Mouse (Mus musculus) layer of hippocampus, adult 2 months (tissue): ENCODE results near the gene Focad. TPM values are rescaled to one million over a fixed set of nuclear protein-coding genes. Genes with fewer than 3 reads are reported as not detected.

Source experiments
- DNase-seq, 2 experiments: peaks; one replicate each; pipeline ENCODE4 v3.0.0; 2022; ENCODE audit warnings: low spot score in 2 of 2
- H3K27ac ChIP-seq: fragments of 200-600 bp; 2 replicates; pipeline ENCODE4 v1.8.1; 2022
- H3K4me3 ChIP-seq: fragments of 200-600 bp; 2 replicates; pipeline ENCODE4 v1.8.1; 2022; ENCODE audit warnings: mild to moderate bottlenecking
- CTCF ChIP-seq: fragments of 200-600 bp; conservative IDR thresholded peaks from 2 replicates; pipeline ENCODE4 v1.8.1; 2022; ENCODE audit warnings: antibody characterized with exemption, mild to moderate bottlenecking, moderate library complexity
- long read RNA-seq, 2 experiments: library from polyadenylated mRNA; stranded (forward); transcript quantifications; one replicate each; pipeline ENCODE4 v2.0.0; 2021; ENCODE audit warnings: borderline mapping rate in 2 of 2
- total RNA-seq, 2 experiments: library from RNA; stranded (reverse); gene quantifications; 2 replicates each; pipeline ENCODE4 v1.2.3; 2021

The Focad gene
- total RNA-seq = 10 to 100 TPM; 69.4 to 73.0 TPM
- long read RNA-seq, experiment 1, full-length matches to known transcripts = 9 of 40 reads
- long read RNA-seq, experiment 1, partial matches to known transcripts = 23 of 40 reads
- long read RNA-seq, experiment 1, other reads (novel, unspliced or antisense) = 8 of 40 reads
- long read RNA-seq, experiment 2, full-length matches to known transcripts = 10 of 54 reads
- long read RNA-seq, experiment 2, partial matches to known transcripts = 36 of 54 reads
- long read RNA-seq, experiment 2, other reads (novel, unspliced or antisense) = 8 of 54 reads

DNA sequence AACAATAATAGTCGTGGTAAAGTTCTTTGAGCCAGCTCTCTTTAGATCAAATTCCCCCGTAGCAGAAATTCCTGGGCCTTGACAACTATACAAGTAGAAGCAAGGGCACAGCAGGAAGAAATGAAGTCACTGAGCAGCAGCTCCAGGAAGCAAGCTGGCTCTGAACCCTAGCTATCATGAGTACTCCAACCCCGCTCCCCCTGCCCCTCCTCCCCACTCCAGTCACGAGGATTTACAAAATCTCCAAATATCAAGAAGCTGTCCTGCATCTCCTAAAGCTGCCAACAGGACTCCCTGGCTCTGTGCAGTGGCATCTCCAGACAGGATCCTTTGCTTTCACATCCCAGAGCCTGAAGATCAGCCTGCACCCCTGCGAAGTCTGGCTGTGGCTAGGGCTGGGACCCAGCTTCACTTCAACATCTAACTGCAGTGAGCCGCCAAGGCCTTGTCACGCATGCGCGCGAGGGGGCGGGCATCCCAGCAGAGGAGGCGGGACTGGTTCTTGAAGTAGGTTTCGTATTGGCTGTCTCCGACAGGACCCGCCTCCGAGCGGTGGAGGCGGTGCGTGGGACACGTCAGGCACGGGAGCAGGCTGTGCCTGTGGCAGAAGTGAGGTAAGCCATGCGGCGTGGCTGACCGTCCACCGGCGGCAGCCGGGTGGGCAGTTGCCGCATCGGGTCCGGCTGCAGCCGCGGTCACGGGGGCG lies at the start of gene Focad:
Gene Focad (plus strand): TSS at position 568 of the 706 bp plus-strand sequence.
- peak; percentile 99 for DNase-seq
- peak; percentile 25; the same call in 1 of the 2 replicates for TF ChIP-seq CTCF
- peak within 1 kb of the TSS; percentile 83 for H3K4me3 ChIP-seq
- peak within 1 kb of the TSS; percentile 94 for H3K27ac ChIP-seq

DNA sequence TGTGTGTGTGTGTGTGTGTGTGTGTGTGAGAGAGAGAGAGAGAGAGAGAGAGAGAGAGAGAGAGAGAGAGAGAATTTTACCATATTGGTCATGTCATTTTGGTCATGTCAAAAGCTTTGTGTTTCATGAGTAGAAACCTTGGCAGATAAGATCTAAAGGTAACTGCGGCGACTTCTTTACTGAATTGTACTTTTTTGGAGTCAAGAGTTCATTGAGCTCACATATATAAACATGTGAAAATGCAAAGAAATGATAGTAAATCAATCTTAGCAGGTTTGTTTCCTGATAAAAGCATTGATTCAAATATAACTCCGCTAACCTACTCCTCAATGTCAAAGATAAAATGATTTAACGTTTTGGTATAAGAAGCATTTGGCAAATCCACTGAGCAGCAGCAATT lies 49.3 kb upstream of the Focad start:
- TF ChIP-seq CTCF = no peak
- DNase-seq = no peak
- Histone ChIP-seq H3K4me3 (no peak overlapping the region), H3K27ac (no peak overlapping the region)

DNA sequence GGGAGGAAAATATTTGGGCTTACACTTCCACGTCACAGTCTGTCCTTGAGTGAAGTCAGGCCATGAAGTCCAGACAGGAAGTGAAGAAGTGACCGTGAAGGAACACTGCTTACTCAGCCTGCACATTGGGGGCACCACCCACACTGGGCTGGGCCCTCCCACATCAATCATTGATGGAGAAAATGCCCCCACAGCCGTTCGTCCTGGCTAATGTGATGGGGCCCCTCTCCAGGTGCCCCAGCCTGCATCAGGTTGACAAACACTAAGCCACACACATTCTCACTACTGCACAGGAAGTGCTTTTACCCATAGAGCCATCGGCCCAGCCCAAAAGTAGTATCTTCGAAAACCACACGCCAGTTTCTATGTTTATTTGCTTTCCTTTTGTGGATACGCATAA lies 48.1 kb upstream of the Focad start:
- no peak for DNase-seq
- TF ChIP-seq CTCF = no peak
- no peak overlapping the region for H3K27ac ChIP-seq
- H3K4me3 ChIP-seq = no peak overlapping the region

DNA sequence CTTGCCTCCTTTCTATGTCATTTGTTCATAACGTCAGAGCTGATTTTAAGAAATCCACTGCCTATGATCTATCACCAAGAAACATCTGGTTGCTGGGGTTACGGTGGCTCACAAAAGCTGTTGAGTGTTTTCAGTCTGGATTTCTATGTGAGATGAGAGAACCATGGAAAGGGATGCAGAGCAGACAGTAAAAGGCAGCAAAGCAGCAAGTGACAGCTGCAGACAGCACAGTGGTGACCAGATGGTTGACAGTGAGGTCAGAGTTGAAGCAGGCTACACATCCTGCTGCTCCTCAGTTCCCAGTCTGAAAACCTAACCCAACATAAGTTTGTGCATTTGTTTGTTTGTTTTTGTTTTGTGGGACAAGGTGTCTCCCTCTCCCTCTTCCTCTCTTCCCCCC lies 19.0 kb upstream of the Focad start:
- no peak for TF ChIP-seq CTCF
- no peak for DNase-seq
- Histone ChIP-seq H3K27ac (no peak overlapping the region), H3K4me3 (no peak overlapping the region)

DNA sequence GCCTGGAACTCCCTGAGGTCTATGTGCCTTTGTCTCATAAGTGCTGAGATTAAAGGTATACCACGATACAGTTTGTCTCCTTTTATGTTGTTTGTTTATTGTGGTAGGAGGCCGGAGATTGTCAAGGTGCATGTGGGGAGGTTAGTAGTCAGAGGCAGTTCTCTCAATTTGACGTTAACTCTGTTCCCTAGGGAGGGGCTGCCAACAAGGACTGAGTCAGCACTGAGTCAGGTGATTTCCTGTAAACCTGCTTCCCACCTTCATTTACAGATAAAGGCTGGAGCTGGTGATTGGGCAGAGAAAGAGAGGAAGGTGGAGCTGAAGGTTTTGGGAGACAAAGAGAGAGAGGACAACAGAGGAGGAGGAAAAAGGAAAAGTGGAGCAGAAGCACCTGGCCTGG lies 15.4 kb upstream of the Focad start:
- DNase-seq = no peak
- Histone ChIP-seq H3K27ac (no peak overlapping the region), H3K4me3 (no peak overlapping the region)
- no peak for TF ChIP-seq CTCF

DNA sequence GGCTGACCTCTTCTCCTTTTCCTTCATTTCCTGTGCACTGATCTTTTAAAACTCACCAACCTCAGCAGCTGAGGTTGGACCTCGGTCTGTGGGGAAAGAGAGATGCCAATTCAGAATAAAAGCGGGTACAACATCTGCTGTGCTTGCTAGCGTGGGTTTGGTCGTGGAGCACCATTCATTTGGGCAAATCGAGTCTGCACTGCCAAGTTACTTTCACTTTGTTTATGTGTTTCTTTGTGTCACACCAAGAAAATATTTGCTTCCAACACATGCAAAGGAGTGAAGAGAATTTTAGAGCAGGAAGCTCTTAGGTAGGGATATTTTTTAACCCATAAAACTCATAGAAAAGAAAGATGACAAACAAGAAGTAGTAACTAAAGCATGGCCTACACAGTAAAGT lies 13.0 kb upstream of the Focad start:
- Histone ChIP-seq H3K27ac (no peak overlapping the region), H3K4me3 (no peak overlapping the region)
- TF ChIP-seq CTCF = no peak
- DNase-seq = no peak

DNA sequence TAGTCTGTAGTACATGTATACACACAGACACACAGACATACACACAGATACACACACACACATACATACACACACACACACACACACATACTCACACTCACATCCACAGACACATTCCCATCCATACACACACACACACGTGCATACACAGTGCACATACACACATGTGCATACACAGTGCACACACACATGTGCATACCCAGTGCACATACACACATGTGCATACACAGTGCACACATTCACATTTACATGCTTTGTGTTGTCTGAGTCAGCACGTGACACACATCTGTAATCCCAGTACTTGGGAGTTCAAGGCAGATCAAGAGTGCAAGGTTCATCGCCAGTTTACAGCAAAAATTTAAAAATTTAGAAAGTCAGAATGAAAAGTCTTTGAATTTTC lies 12.5 kb upstream of the Focad start:
- Histone ChIP-seq H3K27ac (no peak overlapping the region), H3K4me3 (no peak overlapping the region)
- TF ChIP-seq CTCF = no peak
- DNase-seq = no peak

DNA sequence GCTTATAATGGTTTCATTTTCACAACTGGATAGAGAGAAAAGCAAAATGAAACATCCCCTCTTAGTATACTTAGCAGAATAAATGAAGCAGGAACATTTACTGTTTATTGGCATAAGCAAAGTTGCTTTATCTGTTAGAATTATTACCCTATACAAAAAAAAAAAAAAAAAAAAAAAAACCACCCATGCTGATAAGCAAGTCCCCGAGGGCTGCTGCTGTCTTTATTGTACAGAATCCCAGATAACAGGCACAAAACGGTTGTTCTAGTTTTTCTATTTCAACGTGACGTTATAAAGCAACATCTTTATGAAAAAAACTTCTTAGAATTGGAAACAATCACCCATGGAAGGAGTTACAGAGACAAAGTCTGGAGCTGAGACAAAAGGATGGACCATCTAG lies 12.0 kb upstream of the Focad start:
- TF ChIP-seq CTCF = no peak
- Histone ChIP-seq H3K27ac (no peak overlapping the region), H3K4me3 (no peak overlapping the region)
- no peak for DNase-seq

DNA sequence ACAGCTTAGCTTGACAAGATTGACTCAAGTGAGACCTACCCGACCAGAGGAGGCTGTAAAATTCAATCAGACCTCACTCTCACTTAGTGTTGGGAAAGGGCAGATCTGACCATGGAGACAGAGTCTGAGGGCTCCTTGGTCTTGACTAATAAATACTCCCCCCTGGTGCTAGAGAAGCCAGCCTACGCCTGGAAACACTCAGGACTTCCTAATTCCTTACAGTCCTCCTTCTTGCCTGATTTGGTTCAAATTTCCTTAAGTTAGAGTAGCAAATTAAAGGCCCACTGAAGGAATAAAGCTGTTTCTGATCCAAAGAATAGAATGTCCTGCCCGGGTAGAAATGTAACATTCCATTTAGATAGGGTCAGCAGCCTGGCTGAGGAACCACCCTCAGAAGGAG lies 10.6 kb upstream of the Focad start:
- DNase-seq = no peak
- no peak for TF ChIP-seq CTCF
- H3K4me3 ChIP-seq = no peak overlapping the region
- H3K27ac ChIP-seq = no peak overlapping the region

DNA sequence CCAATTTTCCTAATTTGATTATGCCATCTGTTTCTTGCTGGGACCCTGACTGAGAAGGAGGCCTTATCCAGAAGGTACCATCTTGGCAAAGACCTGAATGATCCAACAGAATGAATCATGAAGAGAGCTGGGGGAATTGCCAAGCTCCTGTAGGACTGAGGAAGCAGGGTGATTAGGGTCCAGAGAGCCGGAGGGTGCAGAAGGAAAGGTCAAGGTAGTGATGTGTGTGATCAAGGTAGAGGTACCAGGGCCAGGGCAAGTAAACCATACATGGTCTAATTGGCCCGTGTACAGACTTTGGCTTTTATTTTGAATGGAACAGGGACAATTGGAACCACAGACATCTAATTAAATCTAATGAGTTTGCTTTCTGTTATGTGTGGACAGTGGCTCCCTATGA lies 4.1 kb upstream of the Focad start:
- H3K4me3 ChIP-seq = no peak overlapping the region
- no peak for DNase-seq
- H3K27ac ChIP-seq = no peak overlapping the region
- no peak for TF ChIP-seq CTCF

DNA sequence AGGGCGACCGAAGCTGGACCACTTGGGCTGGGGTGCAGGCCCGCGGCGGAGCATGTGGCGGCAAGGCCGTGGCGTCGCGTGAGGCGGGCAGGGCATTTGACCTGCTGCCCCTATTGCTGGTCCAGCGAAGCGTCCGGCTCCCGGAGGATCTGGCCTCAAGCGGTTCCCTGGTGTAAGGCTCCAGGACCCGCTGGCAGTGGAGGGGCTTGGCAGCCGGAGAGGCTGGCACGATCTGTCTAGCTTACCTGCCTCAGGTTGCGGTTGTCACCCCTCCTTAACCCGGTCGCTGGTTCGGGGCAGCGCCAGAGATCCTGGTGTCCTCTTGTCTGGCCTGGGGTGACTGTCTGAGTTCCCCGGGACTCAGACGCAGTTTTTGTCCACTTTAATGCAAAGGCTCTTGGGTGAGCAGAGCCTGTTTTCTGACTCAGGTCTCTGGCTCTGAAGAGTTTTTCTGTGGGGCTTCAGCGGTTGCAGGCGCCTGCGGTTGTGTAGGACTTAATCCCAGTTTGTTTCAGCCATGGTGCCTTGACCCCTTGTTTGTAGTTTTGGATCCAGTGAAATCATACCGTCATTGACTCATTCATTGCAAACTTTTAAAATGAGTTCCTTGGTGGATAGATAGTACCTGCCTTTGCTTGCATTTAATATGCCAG lies 465 bp downstream of the Focad start:
- Histone ChIP-seq H3K27ac (peak overlapping the region; percentile 94), H3K4me3 (peak overlapping the region; percentile 83)
- TF ChIP-seq CTCF = no peak
- DNase-seq = peak in 1 of 2 experiments; percentile 11

DNA sequence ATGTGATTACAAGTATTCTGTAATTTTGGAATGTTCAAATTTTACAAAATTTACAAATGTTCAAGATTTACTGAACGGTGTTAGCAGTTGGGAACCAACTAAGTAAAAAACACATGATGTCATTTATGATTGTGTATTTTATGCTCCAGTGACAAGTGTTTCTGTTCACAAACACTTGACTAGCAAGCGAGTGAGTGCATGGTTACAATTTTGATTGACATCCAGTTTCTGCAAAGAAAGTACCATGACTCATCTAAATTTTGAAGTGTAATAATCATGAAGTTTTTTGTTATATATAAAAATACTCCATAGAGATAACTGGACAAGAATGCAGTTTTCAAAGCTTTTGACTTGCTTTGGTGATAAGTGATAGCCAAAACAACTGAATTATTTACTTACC lies 1.3 kb downstream of the Focad start:
- no peak for TF ChIP-seq CTCF
- no peak overlapping the region for H3K27ac ChIP-seq
- peak overlapping the region; percentile 83 for H3K4me3 ChIP-seq
- no peak for DNase-seq

DNA sequence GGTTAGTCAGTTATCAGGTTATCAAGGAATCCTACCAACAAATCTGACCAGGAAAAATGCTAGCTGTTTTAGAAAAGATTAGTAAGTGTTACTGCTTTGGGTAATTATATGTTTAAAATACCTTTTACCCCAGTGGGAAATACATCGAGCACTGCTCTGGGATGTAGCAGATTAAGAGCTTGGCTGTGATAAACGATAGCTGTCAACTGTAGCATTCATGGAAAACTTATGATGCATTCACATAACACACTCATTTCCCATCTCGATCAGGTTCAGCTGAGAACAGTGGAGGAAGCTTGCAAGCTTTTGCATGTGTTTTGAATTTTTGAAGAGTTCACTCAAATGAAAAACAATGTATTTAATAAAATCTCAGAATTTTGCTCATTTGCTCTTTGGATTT lies 14.2 kb downstream of the Focad start:
- DNase-seq = no peak
- Histone ChIP-seq H3K4me3 (no peak overlapping the region), H3K27ac (no peak overlapping the region)
- no peak for TF ChIP-seq CTCF
